Mouse (Mus musculus): ENCODE data around the gene Ctc1. TPM values are rescaled to one million over a fixed set of nuclear protein-coding genes. Genes with fewer than 3 reads are reported as not detected.
A peak's percentile ranks its signal among the peaks of the same experiment; 100 is the strongest.
"Not testable (repeated sequence)": the region's sequence is repeated elsewhere in the genome, so short reads cannot be mapped to it uniquely, and the experiment has no call there.

Ctc1 gene
- total RNA-seq (2021): 10 to 100 TPM; 35.1 to 35.8 TPM

DNA sequence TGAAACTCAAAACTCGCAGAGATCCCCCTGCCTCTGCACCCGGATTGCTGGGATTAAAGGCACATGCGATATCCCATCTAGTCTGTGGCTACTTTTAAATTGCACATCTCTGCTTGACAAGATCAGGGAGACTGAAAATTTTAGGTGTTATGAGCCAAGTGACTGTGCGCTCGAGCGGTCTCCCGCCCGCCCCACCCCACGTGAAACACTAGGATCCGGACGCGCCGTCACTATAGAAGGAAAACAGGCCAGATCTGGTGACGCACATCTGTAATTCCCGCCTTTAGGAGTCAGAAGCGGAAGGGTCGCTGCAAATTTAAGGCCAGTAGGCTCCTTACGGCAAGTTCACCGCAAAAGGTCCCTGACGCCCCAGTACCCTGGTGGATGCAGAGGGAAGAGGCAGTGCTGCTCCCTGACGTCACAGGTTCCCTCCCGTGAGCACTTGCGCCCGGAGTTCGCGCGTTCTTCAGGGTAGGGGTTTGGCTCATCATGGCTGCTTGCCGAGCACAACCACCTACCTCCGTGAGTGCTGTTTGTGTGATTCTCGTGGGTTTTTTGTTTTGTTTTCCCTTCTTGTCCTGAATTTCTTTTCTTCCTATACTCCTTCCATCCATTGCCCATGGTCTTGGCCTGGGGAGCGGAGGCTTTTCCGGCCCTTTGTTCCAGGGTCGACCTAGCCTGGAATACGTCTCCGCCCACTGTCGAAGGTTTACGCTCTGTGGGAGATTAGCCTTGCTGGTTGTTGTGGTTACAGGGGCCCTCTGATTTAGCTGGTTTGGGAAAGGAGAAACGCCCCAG, at the start of gene Ctc1:
Gene Ctc1 (plus strand): TSS at position 268 of the 798 bp plus-strand sequence.
- DNase-seq (ENCODE audit: low spot score in 2 of 2): peak; percentile 90 to 94
- intact Hi-C loops (cut with DNase I): loop anchor here (1.0 kb wide), 1 partner anchor 20 kb away; no protein-coding TSS in a partner anchor

DNA sequence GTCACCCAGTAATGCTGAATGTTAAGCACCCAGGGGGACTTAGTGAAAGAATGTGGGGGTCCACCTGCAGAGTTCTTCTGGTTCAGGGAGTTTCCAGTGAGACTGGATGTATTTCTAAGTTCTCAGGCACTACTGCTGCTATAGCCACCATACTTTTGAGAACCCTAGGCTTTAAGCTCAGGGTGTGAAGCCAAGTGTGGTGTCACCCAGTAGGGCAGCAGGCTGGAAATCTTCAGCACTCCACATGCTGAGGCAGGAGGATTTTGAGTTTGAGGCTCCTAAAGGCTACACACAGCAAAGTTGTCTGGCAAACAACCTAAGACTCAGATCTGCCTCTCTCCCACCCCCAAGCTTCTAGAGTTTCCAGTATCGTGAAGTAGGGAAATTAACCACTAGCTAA, 49.2 kb upstream of the Ctc1 start:
- DNase-seq (ENCODE audit: low spot score in 2 of 2): no peak
- intact Hi-C loops (cut with DNase I): loop anchor here (5.0 kb wide), 1 partner anchor 64 kb away; the partner anchor contains the start of gene Rpl26

DNA sequence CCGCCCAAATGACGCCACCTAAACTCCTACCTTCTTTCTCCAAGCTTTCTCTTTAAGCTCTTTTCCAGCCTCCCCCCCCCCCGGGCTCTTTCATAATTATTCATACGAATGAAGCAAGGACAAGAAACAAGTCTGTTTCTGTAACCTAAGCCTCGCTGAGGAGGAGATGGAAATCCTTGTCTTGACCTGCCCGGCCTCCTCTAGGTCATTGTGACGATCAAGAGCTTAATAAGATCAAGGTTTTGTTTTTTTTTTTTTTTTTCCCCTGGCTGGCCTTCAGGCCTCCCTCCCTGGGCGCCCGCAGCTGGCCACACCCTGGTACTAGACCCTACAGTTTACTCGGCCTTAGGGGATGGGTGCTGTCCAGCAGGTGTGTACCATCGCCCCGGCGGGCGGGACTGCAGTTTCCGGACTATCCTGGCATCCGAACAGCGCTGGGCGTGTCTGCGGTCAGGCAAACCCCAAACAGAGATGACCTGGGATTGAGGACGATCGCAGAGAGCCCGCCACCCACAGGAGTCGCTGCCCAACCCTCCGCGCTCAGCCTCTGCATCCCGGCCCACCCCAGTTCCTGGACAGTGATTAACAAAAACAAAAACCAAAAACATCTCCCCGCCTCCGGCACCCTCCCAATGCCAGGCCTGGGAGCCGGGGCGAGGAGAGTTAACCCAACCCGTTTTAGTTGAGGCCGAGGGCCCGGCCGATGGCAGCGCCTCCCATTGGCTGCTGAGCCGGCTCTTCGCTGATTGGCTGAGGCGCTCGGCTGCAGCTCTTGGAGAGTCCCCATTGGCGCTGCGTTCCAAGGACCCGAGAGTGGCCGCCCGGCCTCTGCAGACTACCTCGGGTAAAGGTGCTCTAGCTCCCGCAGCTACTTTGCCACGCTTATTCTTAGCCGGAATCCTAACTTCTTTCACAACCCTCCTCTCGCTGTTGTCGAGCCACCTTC, 48.1 kb upstream of the Ctc1 start, which contains the start of gene Slc25a35:
Gene Slc25a35 (plus strand): TSS at position 795 of the 946 bp plus-strand sequence.
- intact Hi-C loops (cut with DNase I): loop anchor here (5.0 kb wide), 1 partner anchor 65 kb away; the partner anchor contains the start of gene Rpl26
- peak; percentile 93 to 97 for DNase-seq (ENCODE audit: low spot score in 2 of 2)

DNA sequence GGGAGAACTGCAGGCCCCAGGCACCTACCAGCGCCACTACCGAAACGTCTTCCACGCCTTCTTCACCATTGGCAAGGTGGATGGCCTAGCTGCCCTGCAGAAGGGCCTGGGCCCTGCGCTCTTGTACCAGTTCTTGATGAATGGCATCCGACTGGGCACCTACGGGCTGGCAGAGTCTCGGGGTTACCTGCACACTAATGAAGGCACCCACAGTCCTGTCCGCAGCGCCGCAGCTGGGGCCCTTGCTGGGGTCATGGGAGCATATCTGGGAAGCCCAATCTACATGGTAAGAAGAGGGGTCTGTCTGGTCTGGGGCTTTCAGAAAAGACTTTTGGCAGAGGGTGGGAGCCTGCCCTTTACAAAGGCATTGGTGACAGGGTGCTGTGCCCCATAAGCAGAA, 47.0 kb upstream of the Ctc1 start:
- DNase-seq (ENCODE audit: low spot score in 2 of 2): no peak
- intact Hi-C loops (cut with DNase I): loop anchor here (5.0 kb wide), 1 partner anchor 66 kb away; the partner anchor contains the start of gene Rpl26

DNA sequence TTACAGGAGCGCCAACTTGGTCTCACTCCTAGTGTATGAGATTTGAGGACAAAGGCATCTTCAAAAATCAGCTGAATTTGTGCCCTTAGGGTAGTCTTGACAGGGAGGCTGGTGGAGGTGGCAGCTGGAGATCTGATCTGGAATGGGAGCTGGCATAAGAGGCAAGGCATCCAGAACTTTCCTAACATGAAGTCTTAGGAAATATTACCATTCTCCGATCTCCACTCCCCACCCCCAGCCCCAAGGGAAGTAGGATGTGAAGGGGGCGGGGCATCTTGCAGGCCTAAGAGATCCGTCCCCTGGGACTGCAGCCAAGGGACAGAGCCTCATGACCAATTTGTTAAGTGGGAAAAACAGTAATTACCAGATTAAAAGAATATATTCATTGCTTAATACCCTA, 45.5 kb upstream of the Ctc1 start:
- no peak for DNase-seq (ENCODE audit: low spot score in 2 of 2)
- intact Hi-C loops (cut with DNase I): no loop called here

DNA sequence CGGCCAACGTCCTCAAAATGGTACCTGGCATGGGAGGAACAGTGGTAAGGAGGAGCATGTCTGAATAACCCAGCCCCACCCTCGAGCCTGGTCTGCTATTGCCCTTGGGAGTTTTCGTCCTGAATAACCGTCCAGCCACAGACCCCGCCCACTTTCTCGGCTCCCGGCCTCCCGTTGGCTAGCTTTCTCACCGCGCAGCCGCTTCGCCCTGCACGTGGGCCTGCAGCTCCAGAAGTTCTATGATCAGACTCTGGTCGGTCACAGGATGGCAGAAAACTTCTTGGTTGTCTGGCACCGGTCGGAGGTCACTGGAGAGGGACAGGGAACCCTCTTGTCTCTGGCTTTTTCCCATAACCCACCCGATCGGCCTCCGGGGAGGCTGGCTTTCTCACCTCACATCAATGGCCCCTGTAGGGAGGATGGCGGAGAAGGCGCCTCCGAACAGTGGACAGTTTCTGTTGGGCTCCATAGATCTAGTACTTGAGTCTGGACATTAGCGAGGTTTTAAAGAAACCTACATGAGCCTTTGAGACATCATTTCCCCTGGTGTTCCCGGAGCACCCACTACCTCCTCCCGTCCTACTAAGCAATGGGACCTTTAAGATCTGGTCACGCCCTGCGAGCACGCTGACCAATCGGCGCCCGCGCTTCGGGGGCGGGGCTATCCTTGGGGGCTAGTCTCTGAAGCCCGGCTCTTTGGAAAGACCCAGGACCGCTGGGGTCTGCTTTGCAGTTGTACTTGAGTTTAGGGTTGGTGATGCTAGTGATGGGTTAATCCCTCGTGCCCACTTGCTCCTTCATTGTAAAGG, 42.3 kb upstream of the Ctc1 start:
- peak; percentile 71 to 82 for DNase-seq (ENCODE audit: low spot score in 2 of 2)
- intact Hi-C loops (cut with DNase I): not testable (repeated sequence)

DNA sequence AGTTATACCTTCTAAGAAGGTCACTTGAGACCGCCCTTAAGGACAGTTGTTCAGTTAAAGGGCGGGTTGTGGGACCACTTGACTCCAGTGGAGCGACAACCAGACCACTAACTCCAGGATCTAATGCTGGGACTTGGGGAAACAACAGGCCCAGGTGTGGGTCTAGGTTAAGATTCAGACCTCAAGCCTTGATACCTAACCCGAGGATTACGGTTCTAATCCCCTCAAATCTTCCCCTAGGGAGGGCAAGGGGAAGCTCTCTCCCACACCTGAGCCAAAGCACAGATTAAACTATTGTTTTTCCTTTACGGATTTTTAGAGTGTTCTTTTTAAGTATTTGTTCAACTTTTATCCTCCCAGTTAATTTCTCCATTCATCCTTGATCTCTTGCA, 41.7 kb upstream of the Ctc1 start:
- intact Hi-C loops (cut with DNase I): no loop called here
- DNase-seq (ENCODE audit: low spot score in 2 of 2): no peak

DNA sequence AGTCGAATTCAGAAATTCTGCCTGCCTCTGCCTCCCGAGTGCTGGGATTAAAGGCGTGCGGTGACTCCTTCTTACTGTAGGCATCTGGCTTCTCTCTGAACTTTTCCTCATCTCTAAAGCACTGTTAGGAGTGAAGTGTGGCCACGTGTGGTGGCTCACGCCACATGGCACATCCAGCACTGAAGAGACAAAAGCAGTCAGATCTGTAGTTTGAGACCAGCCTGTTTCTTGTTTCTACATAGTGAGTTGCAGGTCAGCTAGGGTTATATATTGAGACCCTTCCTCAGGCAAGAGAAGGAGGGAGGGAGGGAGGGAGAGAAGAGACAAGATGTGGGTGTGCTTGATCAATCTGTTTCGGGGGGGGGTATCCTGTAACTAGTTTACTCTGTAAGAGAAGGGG, 40.6 kb upstream of the Ctc1 start, which contains the start of gene Rangrf:
Gene Rangrf (minus strand): TSS at position 101 of the 400 bp plus-strand sequence.
- DNase-seq (ENCODE audit: low spot score in 2 of 2): no peak
- intact Hi-C loops (cut with DNase I): no loop called here

DNA sequence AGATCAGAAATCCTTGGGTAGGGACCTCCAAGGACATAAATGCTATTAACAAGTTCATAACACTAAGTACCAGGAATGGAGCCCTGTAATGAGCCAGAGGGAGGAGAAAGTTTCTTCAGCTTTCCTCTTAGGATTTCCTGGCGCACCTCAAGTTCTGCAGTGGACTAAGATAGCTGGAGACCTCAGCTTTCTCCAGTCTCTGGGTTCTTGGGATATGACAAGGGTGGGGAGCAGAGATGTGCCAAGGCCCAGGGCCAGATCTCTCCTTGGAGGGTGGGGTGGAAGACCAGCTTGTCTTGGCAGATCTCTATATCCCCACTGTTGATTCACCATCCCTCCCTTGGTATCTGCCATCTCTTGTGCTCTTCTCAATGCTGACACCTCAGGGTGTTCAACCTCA, 40.1 kb upstream of the Ctc1 start:
- no peak for DNase-seq (ENCODE audit: low spot score in 2 of 2)
- intact Hi-C loops (cut with DNase I): no loop called here

DNA sequence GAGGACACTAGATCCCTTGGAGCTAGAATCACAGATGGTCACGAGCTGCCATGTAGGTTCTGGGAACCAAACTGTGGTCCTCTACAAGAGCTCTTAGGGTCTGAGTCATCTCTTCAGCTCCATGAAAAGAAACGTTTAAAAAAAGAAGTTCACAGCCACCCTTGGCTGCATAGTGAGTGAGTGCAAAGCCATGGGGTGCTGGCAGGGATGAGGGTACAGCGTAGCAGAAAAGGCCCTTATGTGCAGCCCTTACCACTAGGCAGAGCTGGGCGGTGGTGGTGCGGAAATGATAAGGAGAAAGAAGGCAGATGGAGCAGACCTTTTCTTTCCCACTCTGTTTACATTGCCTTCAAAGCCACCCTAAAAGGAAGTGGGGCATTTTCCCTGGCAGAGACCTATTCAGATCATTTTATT, 36.4 kb upstream of the Ctc1 start:
- peak in 1 of 2 experiments; percentile 71 for DNase-seq (ENCODE audit: low spot score in 2 of 2)
- intact Hi-C loops (cut with DNase I): no loop called here

DNA sequence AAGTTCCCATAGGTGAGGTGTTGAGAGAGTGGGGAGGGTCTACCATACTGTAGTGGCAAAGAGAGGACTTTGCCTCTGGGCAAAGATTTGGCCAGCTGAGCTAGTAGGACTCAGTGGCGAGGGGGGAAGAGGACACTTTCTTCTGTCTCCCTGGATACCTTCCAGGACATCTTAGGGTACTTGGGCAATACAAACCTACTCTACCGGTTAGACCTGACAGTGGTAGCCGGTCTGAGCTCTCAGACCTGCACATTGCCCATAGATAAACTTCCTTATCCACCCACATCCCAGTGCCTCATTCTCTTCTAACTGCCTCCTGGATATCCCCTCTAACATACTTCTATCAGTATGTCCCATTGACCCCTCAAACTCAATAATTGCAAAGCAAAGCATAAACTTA, 34.8 kb upstream of the Ctc1 start:
- intact Hi-C loops (cut with DNase I): no loop called here
- no peak for DNase-seq (ENCODE audit: low spot score in 2 of 2)

DNA sequence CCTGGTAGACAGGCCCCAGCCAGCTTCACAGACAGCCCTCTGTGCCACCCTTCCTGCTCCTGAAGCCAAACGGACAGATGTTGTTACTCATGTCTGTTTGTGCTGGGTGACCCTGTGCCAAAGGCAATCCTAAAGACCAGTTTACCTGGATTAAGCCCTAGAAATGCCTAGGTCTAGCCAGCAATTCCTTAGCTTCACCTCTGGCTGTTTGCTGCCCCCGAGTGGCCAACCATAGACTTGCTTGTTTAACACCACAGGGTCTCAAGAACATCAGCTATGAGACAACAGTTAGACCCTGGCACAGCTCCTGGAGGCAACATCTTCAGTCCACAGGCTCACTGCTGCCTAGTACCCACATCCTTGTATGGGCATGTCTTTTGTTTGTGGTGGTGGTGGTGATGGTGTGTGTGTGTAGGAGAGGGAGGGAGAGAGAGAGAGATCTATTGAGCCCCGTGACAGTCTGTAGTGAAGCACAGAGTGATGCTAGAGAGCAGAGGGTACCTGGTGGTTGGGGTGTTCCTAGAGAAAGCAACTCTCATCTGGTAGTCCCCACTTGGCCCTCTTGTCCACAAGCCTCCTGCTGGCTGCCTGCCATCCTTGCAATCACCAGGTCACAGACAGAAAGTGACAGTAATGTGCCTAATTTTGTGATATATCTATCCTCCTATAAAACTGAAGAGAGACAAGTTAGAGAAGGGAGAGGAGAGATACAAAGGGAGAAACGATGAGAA, 32.9 kb upstream of the Ctc1 start:
- DNase-seq (ENCODE audit: low spot score in 2 of 2): peak; percentile 63 to 75
- intact Hi-C loops (cut with DNase I): loop anchor here (1.0 kb wide), 1 partner anchor 79 kb away; no protein-coding TSS in a partner anchor

DNA sequence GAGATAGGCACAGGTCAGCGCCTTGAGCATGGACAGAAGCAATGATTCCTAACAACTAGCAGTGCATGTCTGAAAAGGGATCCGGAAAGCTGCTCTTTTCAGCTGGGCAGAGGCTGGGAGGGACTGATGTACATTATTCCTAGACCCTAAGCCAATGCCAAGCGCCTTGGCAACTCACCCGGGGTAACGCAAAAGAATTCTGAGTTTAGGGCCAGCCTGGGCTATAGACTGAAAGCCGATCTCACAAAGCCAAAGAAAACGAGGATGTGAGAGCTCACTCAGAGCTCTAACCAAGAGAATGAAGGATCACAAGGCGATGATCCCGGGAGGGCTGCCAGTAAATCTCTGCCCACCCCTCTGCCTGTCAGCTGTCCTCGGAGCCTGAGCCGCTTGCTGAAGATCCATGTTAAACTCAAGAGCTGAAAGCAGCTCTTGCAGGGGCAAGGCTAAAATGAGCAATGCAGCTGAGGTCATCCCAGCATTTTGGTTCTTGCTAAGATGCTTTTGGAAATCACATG, 28.3 kb upstream of the Ctc1 start:
- intact Hi-C loops (cut with DNase I): no loop called here
- no peak for DNase-seq (ENCODE audit: low spot score in 2 of 2)

DNA sequence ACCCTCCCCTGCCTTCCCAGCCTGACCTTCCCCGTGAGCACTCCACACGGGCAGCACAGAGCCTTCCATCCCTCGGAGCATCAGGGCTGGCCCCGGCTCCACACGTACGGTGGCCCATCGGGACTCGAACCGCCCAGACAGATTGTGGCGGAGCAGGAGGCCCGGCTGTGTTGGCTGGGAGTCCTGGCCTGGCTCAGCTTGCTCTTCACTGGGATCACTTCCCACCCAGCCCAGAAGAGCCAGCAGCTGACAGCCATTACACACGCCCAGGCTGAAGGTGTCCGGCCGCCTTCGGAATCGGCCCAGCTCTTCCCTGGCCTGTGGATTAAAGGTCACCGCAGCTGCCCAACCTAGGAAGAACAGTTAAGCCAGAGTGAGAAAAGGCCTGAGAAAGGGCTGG, 27.4 kb upstream of the Ctc1 start:
- intact Hi-C loops (cut with DNase I): no loop called here
- no peak for DNase-seq (ENCODE audit: low spot score in 2 of 2)

DNA sequence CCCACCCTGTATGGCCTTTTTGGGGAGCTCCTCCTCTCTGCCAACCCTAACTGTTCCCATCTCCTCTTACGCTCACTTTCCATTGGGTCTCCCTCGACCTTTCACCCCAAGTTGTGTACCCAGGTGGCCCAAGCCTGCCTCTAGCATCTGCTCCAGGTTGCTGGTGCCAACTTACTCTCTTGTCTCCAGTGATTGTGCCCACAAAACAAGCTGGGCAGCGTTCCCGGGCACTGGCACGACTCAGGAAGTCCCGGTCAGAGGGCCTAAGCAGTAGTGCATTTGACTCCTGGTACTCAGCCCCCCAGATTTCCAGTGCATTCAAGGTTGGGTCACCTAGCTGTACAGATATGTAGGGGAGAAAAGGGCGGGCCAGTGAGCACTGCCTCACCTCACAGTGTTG, 22.6 kb upstream of the Ctc1 start:
- intact Hi-C loops (cut with DNase I): no loop called here
- DNase-seq (ENCODE audit: low spot score in 2 of 2): no peak

DNA sequence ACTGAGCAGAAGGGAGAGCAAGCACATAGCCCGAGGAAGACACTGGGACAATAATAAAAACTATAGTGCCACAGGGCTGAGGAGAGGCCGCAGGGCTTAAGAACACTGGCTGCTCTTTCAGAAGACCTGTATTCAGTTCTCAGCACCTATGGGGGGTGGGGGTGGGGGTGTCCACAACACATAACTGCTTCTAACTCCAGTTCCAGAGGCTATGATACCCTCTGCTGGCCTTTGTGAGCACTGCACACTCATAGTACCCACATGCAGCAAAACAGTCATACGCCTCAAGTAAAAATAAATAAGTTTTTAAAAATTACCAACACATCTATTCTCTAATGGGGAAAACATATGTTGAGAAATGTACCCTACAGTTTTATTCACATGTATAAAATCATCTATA, 21.3 kb upstream of the Ctc1 start:
- no peak for DNase-seq (ENCODE audit: low spot score in 2 of 2)
- intact Hi-C loops (cut with DNase I): no loop called here

DNA sequence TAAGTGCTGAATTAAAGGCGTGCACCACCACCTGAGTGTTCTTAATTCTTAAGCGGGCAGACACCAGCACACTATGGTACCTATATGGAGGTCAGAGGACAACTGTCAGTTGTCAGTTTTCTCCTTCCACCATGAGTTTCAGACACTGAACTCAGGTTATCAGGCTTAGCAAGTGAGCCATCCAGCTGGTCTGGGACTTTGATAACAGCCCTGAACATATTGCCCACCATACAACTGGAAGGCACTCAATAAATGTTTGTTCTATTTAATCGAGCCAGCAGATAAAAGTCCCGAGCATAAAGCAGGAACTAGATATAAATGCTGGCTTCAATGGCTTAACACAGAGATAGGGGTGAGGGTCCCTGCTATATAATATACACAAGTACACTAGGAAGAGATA, 18.6 kb upstream of the Ctc1 start:
- intact Hi-C loops (cut with DNase I): no loop called here
- no peak for DNase-seq (ENCODE audit: low spot score in 2 of 2)

DNA sequence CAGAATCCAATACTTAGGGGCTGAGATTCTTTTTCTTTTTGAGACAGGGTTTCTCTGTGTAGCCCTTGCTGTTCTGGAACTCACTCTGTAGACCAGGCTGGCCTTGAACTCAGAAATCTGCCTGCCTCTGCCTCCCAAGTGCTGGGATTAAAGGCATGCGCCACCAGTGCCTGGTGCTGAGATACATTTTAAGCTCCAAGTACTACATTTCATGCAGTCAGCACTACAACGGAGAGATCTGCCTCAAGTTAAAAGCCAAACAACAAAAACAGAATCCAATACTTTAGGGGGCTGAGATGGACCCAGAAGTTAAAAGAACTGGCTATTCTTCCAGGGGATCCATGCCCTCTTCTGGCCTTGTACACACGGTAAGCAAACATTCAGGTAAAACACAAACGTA, 12.9 kb upstream of the Ctc1 start:
- DNase-seq (ENCODE audit: low spot score in 2 of 2); intact Hi-C loops (cut with DNase I): not testable (repeated sequence)

All from left cerebral cortex, postnatal 25 days (tissue).